In the genomic region with DNA sequence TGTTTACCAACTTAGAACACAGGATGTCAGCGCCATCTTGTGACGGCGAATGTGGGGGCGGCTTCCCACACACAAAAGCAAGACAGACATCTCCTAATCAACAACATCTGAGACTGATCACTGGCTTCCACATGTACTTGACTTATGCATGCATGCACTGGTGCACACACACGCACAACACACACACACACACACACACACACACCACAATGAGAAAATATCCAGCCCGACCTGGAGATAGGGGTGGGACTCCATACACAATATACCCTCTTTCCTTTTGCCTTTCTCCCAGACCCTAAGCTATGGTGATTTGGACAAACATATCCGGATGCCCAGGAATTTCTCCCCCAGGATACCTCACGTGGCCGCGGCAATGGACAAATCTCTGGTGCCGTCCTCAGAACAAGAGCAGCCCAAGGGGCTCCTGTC, we compare ENCODE assay signal across 7 mouse cellular contexts. TPM values are rescaled to one million over a fixed set of nuclear protein-coding genes. Genes with fewer than 3 reads are reported as not detected.
DNase-seq lines count a peak whose midpoint lies in the region; ATAC-seq and TF ChIP-seq lines count a peak whose summit lies in the region.

No protein-coding gene starts in this region.

- peak overlapping the region; percentile 4 to 20 (median 19) for H3K4me3 ChIP-seq in CH12.LX (replicated peaks in 1 of 3; ENCODE audit: low read depth in 2 of 3, low read length in 2 of 3, poor library complexity in 1 of 3)
- H3K4me3 ChIP-seq in heart, embryonic 11.5 days (ENCODE audit: low read depth, low read length): peak overlapping the region; percentile 25; the same call in 1 of the 2 replicates
- H3K4me3 ChIP-seq in kidney, embryonic 16.5 days (ENCODE audit: low read length): peak overlapping the region; percentile 29

- H3K4me2 ChIP-seq in CH12.LX (ENCODE audit: insufficient read depth, low read depth, poor library complexity, severe bottlenecking): peak overlapping the region; percentile 3
- peak overlapping the region; percentile 50 for H3K4me2 ChIP-seq in heart, embryonic 11.5 days
- H3K4me2 ChIP-seq in kidney, embryonic 16.5 days (replicated peaks; ENCODE audit: low read depth, low read length): peak overlapping the region; percentile 46

- H3K9me3 ChIP-seq in CH12.LX (replicated peaks; ENCODE audit: low read length): no peaks in the 10 kb centered on the region
- H3K9me3 ChIP-seq in heart, embryonic 11.5 days (replicated peaks; ENCODE audit: control insufficient read depth, low read length): no peaks in the 10 kb centered on the region
- no peaks in the 10 kb centered on the region for H3K9me3 ChIP-seq in kidney, embryonic 16.5 days (ENCODE audit: low read length)

- peaks cover 0 to 24% of the 10 kb centered on the region in 2 experiments; a peak in 2 of 4 replicates for H3K4me1 ChIP-seq in CH12.LX (ENCODE audit: control insufficient read depth in 1 of 2, insufficient read depth in 2 of 2)
- H3K4me1 ChIP-seq in heart, embryonic 11.5 days (ENCODE audit: control insufficient read depth, insufficient read depth, low read length): peaks cover 9% of the 10 kb centered on the region
- peaks cover 14% of the 10 kb centered on the region for H3K4me1 ChIP-seq in kidney, embryonic 16.5 days (ENCODE audit: insufficient read depth, low read length)

- no peak for TF ChIP-seq EP300 in CH12.LX (IDR thresholded peaks at IDR 0.05; ENCODE audit: low read length)

- in situ Hi-C loops in CH12.LX (cut with MboI; ENCODE audit: low pct_ligation_motif_present, low pct_unique_long_range_greater_than_20kb, low sequenced_read_pairs): no loop called here

- dilution Hi-C loops in CH12.LX (cut with MboI; ENCODE audit: extremely low pct_ligation_motif_present, extremely low pct_unique_long_range_greater_than_20kb, low sequenced_read_pairs): no loop called here

- H3K36me3 ChIP-seq in CH12.LX (replicated peaks in 1 of 2; ENCODE audit: control insufficient read depth in 1 of 2, insufficient read depth in 1 of 2, low read length in 1 of 2): peaks cover 0 to 3% of the 10 kb centered on the region in 2 experiments
- H3K36me3 ChIP-seq in heart, embryonic 11.5 days (ENCODE audit: control insufficient read depth, insufficient read depth, low read length): no peaks in the 10 kb centered on the region
- H3K36me3 ChIP-seq in kidney, embryonic 16.5 days (ENCODE audit: insufficient read depth, low read length): no peaks in the 10 kb centered on the region

- no peaks in the 10 kb centered on the region for H3K27me3 ChIP-seq in CH12.LX (replicated peaks)
- H3K27me3 ChIP-seq in heart, embryonic 11.5 days (ENCODE audit: control insufficient read depth, insufficient read depth, low read length): no peaks in the 10 kb centered on the region
- no peaks in the 10 kb centered on the region for H3K27me3 ChIP-seq in kidney, embryonic 16.5 days (ENCODE audit: insufficient read depth, low read length)

- H3K79me2 ChIP-seq in CH12.LX (replicated peaks; ENCODE audit: control insufficient read depth, extremely low read depth, insufficient read depth, poor library complexity, severe bottlenecking): peaks cover 19% of the 10 kb centered on the region

- H3K9ac ChIP-seq in CH12.LX (ENCODE audit: insufficient read depth, low read depth): peak overlapping the region; percentile 18; the same call in 1 of the 2 replicates
- peak overlapping the region; percentile 47; the same call in 1 of the 2 replicates for H3K9ac ChIP-seq in heart, embryonic 11.5 days (ENCODE audit: low read depth, low read length)
- H3K9ac ChIP-seq in kidney, embryonic 16.5 days (replicated peaks; ENCODE audit: low read length): peak overlapping the region; percentile 64

- H3K27ac ChIP-seq in CH12.LX (ENCODE audit: insufficient read depth, low read depth): peak overlapping the region; percentile 14
- peak overlapping the region; percentile 18 for H3K27ac ChIP-seq in heart, embryonic 11.5 days (ENCODE audit: low read depth, low read length)
- peak overlapping the region; percentile 89 for H3K27ac ChIP-seq in kidney, embryonic 16.5 days (ENCODE audit: low read length)

- peak; percentile 43 for DNase-seq in CH12.LX (ENCODE audit: extremely low read depth)
- DNase-seq in brain, embryonic 14.5 days (ENCODE audit: low read depth): peak; percentile 79
- DNase-seq in lung, postnatal 36 days: peak; percentile 64
- DNase-seq in spleen, postnatal 10 days (ENCODE audit: low spot score in 2 of 2): peak; percentile 41 to 45
- DNase-seq in ovary, postnatal 36 days (ENCODE audit: low spot score): no peak

- 38% methylated on average over 11 of the region's 11 CpGs for WGBS in heart, embryonic 11.5 days (ENCODE audit: insufficient replicate concordance)
- WGBS in kidney, embryonic 16.5 days: 36% methylated on average over 11 of the region's 11 CpGs

- TF ChIP-seq POLR2A in CH12.LX (IDR thresholded peaks at IDR 0.05; ENCODE audit: low read depth, low read length): peak; percentile 39; the same call in 1 of the 2 replicates
- TF ChIP-seq POLR2A in brain, embryonic 14.5 days (IDR thresholded peaks at IDR 0.05; ENCODE audit: borderline replicate concordance, extremely low read depth, insufficient read depth, insufficient read length, poor library complexity, severe bottlenecking): no peak

- no peak; the same call in 1 of the 2 replicates for TF ChIP-seq RAD21 in CH12.LX (IDR thresholded peaks at IDR 0.05; ENCODE audit: low read depth, low read length)

- no peak for ATAC-seq in heart, embryonic 11.5 days (replicated peaks; ENCODE audit: insufficient number of reproducible peaks, low FRiP score, low TSS enrichment)
- ATAC-seq in kidney, embryonic 16.5 days (ENCODE audit: low FRiP score, low TSS enrichment): no peak

- TF ChIP-seq CTCF in CH12.LX (conservative IDR thresholded peaks at IDR 0.05 in 1 of 2, IDR thresholded peaks at IDR 0.05 in 1 of 2; ENCODE audit: low read depth in 2 of 2, low read length in 2 of 2): peak in 1 of 2 experiments; percentile 30; a peak in 2 of 4 replicates
- TF ChIP-seq CTCF in brain, embryonic 14.5 days (IDR thresholded peaks at IDR 0.05; ENCODE audit: borderline replicate concordance, extremely low read depth, insufficient read depth, insufficient read length): no peak

TF ChIP-seq in CH12.LX, 34 proteins besides CTCF, POLR2A, EP300 and RAD21 (continues in another document):
- no peak for TF ChIP-seq HCFC1 (IDR thresholded peaks at IDR 0.05; ENCODE audit: low read depth, low read length)
- TF ChIP-seq MAFK (IDR thresholded peaks at IDR 0.05; ENCODE audit: insufficient replicate concordance, low read length): no peak
- no peak for TF ChIP-seq CHD2 (IDR thresholded peaks at IDR 0.05; ENCODE audit: low read length)
- no peak for TF ChIP-seq KAT2A (IDR thresholded peaks at IDR 0.05; ENCODE audit: insufficient replicate concordance, low read length)
- no peak for TF ChIP-seq ETS1 (conservative IDR thresholded peaks at IDR 0.05; ENCODE audit: low read depth, low read length)
- no peak for TF ChIP-seq JUN (IDR thresholded peaks at IDR 0.05; ENCODE audit: insufficient read depth, low read depth, low read length)
- no peak for TF ChIP-seq MAZ (IDR thresholded peaks at IDR 0.05; ENCODE audit: low read depth, low read length)
- no peak; the same call in 1 of the 2 replicates for TF ChIP-seq NRF1 (IDR thresholded peaks at IDR 0.05; ENCODE audit: low read depth, low read length)
- TF ChIP-seq ZNF384 (IDR thresholded peaks at IDR 0.05; ENCODE audit: low read depth, low read length): no peak
- TF ChIP-seq PAX5 (IDR thresholded peaks at IDR 0.05; ENCODE audit: low read length): no peak
- no peak for TF ChIP-seq MAX (IDR thresholded peaks at IDR 0.05; ENCODE audit: low read length)
- no peak for TF ChIP-seq ZKSCAN1 (IDR thresholded peaks at IDR 0.05; ENCODE audit: borderline replicate concordance, low read depth, low read length)
- no peak for TF ChIP-seq CHD1 (IDR thresholded peaks at IDR 0.05; ENCODE audit: low read depth, low read length)
- no peak for TF ChIP-seq ZMIZ1 (IDR thresholded peaks at IDR 0.05; ENCODE audit: low read depth, low read length)

RNA-seq across cellular contexts. Expression of gene Dcaf7, which starts 3.2 kb away (rescaled TPM):
- 71.5 and 71.6 TPM in 2 replicates for total RNA-seq in CH12.LX (2012; rRNA removed)
- 74.4 and 79.5 TPM in 2 replicates for total RNA-seq in CH12.LX (2014; rRNA removed)
- polyA plus RNA-seq in CH12.LX (2012; ENCODE audit: insufficient read length, low read depth): 83.1 and 93.4 TPM in 2 replicates
- 141 and 173 TPM in 2 replicates for polyA plus RNA-seq in brain, embryonic 14.5 days (2012; rRNA removed)
- 50.5 and 51.8 TPM in 2 replicates for polyA plus RNA-seq in heart, embryonic 11.5 days (2014; fragmentation: Nextera tagmentation; extraction: Ambion mirVana)
- 73.6 and 74.7 TPM in 2 replicates for polyA plus RNA-seq in kidney, embryonic 16.5 days (2015; fragmentation: Nextera tagmentation; extraction: Ambion mirVana)

RNA-seq across cellular contexts. Expression of gene Kcnh6, which starts 25.6 kb away (rescaled TPM):
- total RNA-seq in CH12.LX (2012; rRNA removed) (0.13 and 0.25 TPM in 2 replicates), CH12.LX (2014; rRNA removed) (not detected in 2 replicates)
- 0.19 TPM in 2 replicates for polyA plus RNA-seq in CH12.LX (2012; ENCODE audit: insufficient read length, low read depth)
- polyA plus RNA-seq in brain, embryonic 14.5 days (2012; rRNA removed): 1.2 and 2.1 TPM in 2 replicates
- polyA plus RNA-seq in heart, embryonic 11.5 days (2014; fragmentation: Nextera tagmentation; extraction: Ambion mirVana): 0.17 and 0.40 TPM in 2 replicates
- 0.19 and 0.25 TPM in 2 replicates for polyA plus RNA-seq in kidney, embryonic 16.5 days (2015; fragmentation: Nextera tagmentation; extraction: Ambion mirVana)

RNA-seq across cellular contexts. Expression of gene Taco1, which starts 32.4 kb away (rescaled TPM):
- total RNA-seq in CH12.LX (2012; rRNA removed) (35.7 and 35.8 TPM in 2 replicates), CH12.LX (2014; rRNA removed) (32.6 and 33.2 TPM in 2 replicates)
- polyA plus RNA-seq in CH12.LX (2012; ENCODE audit: insufficient read length, low read depth): 30.8 and 32.9 TPM in 2 replicates
- polyA plus RNA-seq in brain, embryonic 14.5 days (2012; rRNA removed): 12.6 and 13.4 TPM in 2 replicates
- 9.7 and 11.0 TPM in 2 replicates for polyA plus RNA-seq in heart, embryonic 11.5 days (2014; fragmentation: Nextera tagmentation; extraction: Ambion mirVana)
- polyA plus RNA-seq in kidney, embryonic 16.5 days (2015; fragmentation: Nextera tagmentation; extraction: Ambion mirVana): 13.0 and 13.2 TPM in 2 replicates

RNA-seq across cellular contexts. Expression of gene Ace3, which starts 39.0 kb away (rescaled TPM):
- total RNA-seq in CH12.LX (2012; rRNA removed) (not detected in 2 replicates), CH12.LX (2014; rRNA removed) (not detected in 2 replicates)
- not detected in 2 replicates for polyA plus RNA-seq in CH12.LX (2012; ENCODE audit: insufficient read length, low read depth)
- not detected in 2 replicates for polyA plus RNA-seq in brain, embryonic 14.5 days (2012; rRNA removed)
- not detected in 2 replicates for polyA plus RNA-seq in heart, embryonic 11.5 days (2014; fragmentation: Nextera tagmentation; extraction: Ambion mirVana)
- not detected in 2 replicates for polyA plus RNA-seq in kidney, embryonic 16.5 days (2015; fragmentation: Nextera tagmentation; extraction: Ambion mirVana)

RNA-seq across cellular contexts. Expression of gene Map3k3, which starts 50.9 kb away (rescaled TPM):
- total RNA-seq in CH12.LX (2012; rRNA removed) (34.1 and 37.3 TPM in 2 replicates), CH12.LX (2014; rRNA removed) (28.8 and 30.3 TPM in 2 replicates)
- polyA plus RNA-seq in CH12.LX (2012; ENCODE audit: insufficient read length, low read depth): 26.8 and 32.3 TPM in 2 replicates
- polyA plus RNA-seq in brain, embryonic 14.5 days (2012; rRNA removed): 33.1 and 33.5 TPM in 2 replicates
- polyA plus RNA-seq in heart, embryonic 11.5 days (2014; fragmentation: Nextera tagmentation; extraction: Ambion mirVana): 20.8 and 22.2 TPM in 2 replicates
- polyA plus RNA-seq in kidney, embryonic 16.5 days (2015; fragmentation: Nextera tagmentation; extraction: Ambion mirVana): 12.7 and 22.6 TPM in 2 replicates

Comparison
In these comparisons a context has a peak if more than half of its experiments do, and no peak if none do; other contexts are left out.
1. H3K27ac ChIP-seq: peak in every context shown above with its lines; median percentile 89 in kidney, embryonic 16.5 days; 18 in heart, embryonic 11.5 days; 14 in CH12.LX.